ENCODE assay signal across 9 mouse cellular contexts in the genomic region with DNA sequence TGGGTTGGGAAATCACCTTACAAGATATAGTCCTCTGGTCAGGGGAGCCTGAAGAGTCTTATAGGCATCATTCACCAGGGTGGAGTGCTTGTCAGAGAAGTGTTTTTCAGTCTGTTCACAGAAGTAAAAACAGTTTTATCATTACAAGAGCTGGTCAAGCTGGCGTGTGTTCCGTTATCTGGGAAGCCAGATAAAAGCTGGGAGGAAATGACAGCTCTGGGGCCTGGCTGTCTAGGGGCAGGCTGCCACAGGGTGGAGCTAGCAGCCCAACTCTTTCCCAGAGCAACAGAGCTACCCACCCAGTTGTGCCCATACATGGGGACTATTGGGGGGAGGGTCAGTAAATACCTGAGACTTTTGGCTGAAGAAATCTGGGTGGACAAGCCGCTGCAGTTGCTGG. TPM values are rescaled to one million over a fixed set of nuclear protein-coding genes. Genes with fewer than 3 reads are reported as not detected.
DNase-seq lines count a peak whose midpoint lies in the region; ATAC-seq and TF ChIP-seq lines count a peak whose summit lies in the region.
"Had no signal": no experiment of that assay in that cellular context is flagged by ENCODE, and none has a peak within 500 bp of the region (broad histone marks: within the 10 kb centered on the region; RNA-seq: fewer than 3 reads in every experiment).

No protein-coding gene starts in this region.

- intact Hi-C loops in left cerebral cortex, postnatal 10 days (cut with DNase I): loop anchor here (5.0 kb wide), 1 partner anchor 421 kb away; no protein-coding TSS in a partner anchor

- H3K4me3 ChIP-seq in G1E (ENCODE audit: low read depth, low read length): peak overlapping the region; percentile 51; the same call in 1 of the 2 replicates
- H3K4me3 ChIP-seq in heart, embryonic 10.5 days: peak overlapping the region; percentile 23; the same call in 1 of the 2 replicates
- no peak overlapping the region for H3K4me3 ChIP-seq in thymus, adult 2 months (ENCODE audit: control insufficient read depth, insufficient read depth, low read length)
- H3K4me3 ChIP-seq: limb, embryonic 15.5 days had no signal

- peaks cover 45% of the 10 kb centered on the region for H3K36me3 ChIP-seq in G1E (replicated peaks)
- H3K36me3 ChIP-seq in heart, embryonic 10.5 days: peaks cover 12% of the 10 kb centered on the region; the same call in 1 of the 2 replicates
- no peaks in the 10 kb centered on the region for H3K36me3 ChIP-seq in thymus, adult 2 months (ENCODE audit: control insufficient read depth, insufficient read depth, low read length)

- DNase-seq in frontal cortex, postnatal 14 days (ENCODE audit: low spot score in 2 of 2): peak; percentile 15 to 37
- peak; percentile 75 for DNase-seq in G1E (ENCODE audit: low spot score)
- DNase-seq in c-Kit-positive CD71-positive TER-119-positive erythroid progenitor cells, embryonic 14.5 days (ENCODE audit: low spot score): peak; percentile 92
- DNase-seq in heart, embryonic 10.5 days (ENCODE audit: low spot score): peak; percentile 94
- peak; percentile 32 to 69 for DNase-seq in left cerebral cortex, postnatal 10 days (ENCODE audit: extremely low spot score in 1 of 2, low spot score in 2 of 2)
- peak; percentile 39 for DNase-seq in thymus, adult 2 months

- no peak for ATAC-seq in frontal cortex, adult (ENCODE audit: low TSS enrichment)
- peak; percentile 65 for ATAC-seq in G1E (ENCODE audit: extremely low read depth, insufficient number of reproducible peaks, low FRiP score, poor library complexity, severe bottlenecking)
- peak; percentile 54 for ATAC-seq in megakaryocyte progenitor cell, adult 5-6 weeks (replicated peaks; ENCODE audit: poor library complexity)

- H3K4me1 ChIP-seq in G1E (ENCODE audit: insufficient read depth, low read depth, low read length): peaks cover 34% of the 10 kb centered on the region
- H3K4me1 ChIP-seq in heart, embryonic 10.5 days: peaks cover 22% of the 10 kb centered on the region
- 0 out of 2 replicates have a peak, but pooled peaks cover 2% of the 10 kb centered on the region for H3K4me1 ChIP-seq in thymus, adult 2 months (replicated peaks; ENCODE audit: control insufficient read depth, insufficient read depth, low read length)

- peak; percentile 21; the same call in 1 of the 2 replicates for TF ChIP-seq CTCF in G1E (IDR thresholded peaks at IDR 0.05; ENCODE audit: low read depth, low read length)
- no peak for TF ChIP-seq CTCF in thymus, adult 2 months (IDR thresholded peaks at IDR 0.05; ENCODE audit: borderline replicate concordance, control insufficient read depth, extremely low read depth, insufficient read depth, low read length, poor library complexity)

- H3K27me3 ChIP-seq in G1E (ENCODE audit: insufficient read depth, low read length): no peaks in the 10 kb centered on the region
- peaks cover 3% of the 10 kb centered on the region; the same call in 1 of the 2 replicates for H3K27me3 ChIP-seq in heart, embryonic 10.5 days (ENCODE audit: insufficient read depth, poor library complexity, severe bottlenecking)
- no peaks in the 10 kb centered on the region for H3K27me3 ChIP-seq in thymus, adult 2 months (ENCODE audit: control insufficient read depth, insufficient read depth, low read length)
- H3K27me3 ChIP-seq: limb, embryonic 15.5 days had no signal

- no peak for TF ChIP-seq POLR2A in thymus, adult 2 months (IDR thresholded peaks at IDR 0.05; ENCODE audit: control insufficient read depth, extremely low read depth, insufficient read depth, low read length, poor library complexity)

- H3K9me3 ChIP-seq in G1E (replicated peaks): no peaks in the 10 kb centered on the region
- H3K9me3 ChIP-seq in heart, embryonic 10.5 days: no peaks in the 10 kb centered on the region
- H3K9me3 ChIP-seq: limb, embryonic 15.5 days had no signal

- peak overlapping the region; percentile 57 for H3K27ac ChIP-seq in heart, embryonic 10.5 days
- no peak overlapping the region for H3K27ac ChIP-seq in thymus, adult 2 months (ENCODE audit: control insufficient read depth, insufficient read depth, low read length)
- H3K27ac ChIP-seq: limb, embryonic 15.5 days had no signal

- 2% methylated on average over 3 of the region's 3 CpGs for WGBS in heart, embryonic 10.5 days
- WGBS in thymus, adult 2 months: 34% methylated on average over 3 of the region's 3 CpGs

RNA-seq across cellular contexts. Expression of gene Hscb, which starts 3.6 kb away (rescaled TPM):
- total RNA-seq in G1E (2014; fragmentation: Nextera tagmentation) (62.1 and 65.3 TPM in 2 replicates), G1E (2017) (86.8 and 94.2 TPM in 2 replicates)
- 51.5 and 56.7 TPM in 2 replicates for polyA plus RNA-seq in G1E (2012)
- polyA plus RNA-seq in heart, embryonic 10.5 days (2016; fragmentation: Nextera tagmentation; extraction: Ambion mirVana): 22.2 and 27.4 TPM in 2 replicates
- 10 to 100 TPM in 1 of 2 experiments, 1 to 10 TPM in 1; 9.3 to 10.3 TPM for total RNA-seq in left cerebral cortex, postnatal 10 days (2021)
- 53.7 and 69.4 TPM in 2 replicates for total RNA-seq in megakaryocyte progenitor cell, adult 5-6 weeks (2015)
- 61.3 and 76.2 TPM in 2 replicates for total RNA-seq in megakaryocyte progenitor cell, adult 5-6 weeks (2017)
- polyA plus RNA-seq in thymus, adult 2 months (2012; rRNA removed): 20.6 and 23.1 TPM in 2 replicates

RNA-seq across cellular contexts. Expression of gene Chek2, which starts 3.8 kb away (rescaled TPM):
- total RNA-seq in G1E (2014; fragmentation: Nextera tagmentation) (53.4 and 70.4 TPM in 2 replicates), G1E (2017) (100 and 102 TPM in 2 replicates)
- polyA plus RNA-seq in G1E (2012): 1.9 and 2.5 TPM in 2 replicates
- polyA plus RNA-seq in heart, embryonic 10.5 days (2016; fragmentation: Nextera tagmentation; extraction: Ambion mirVana): 28.1 and 28.8 TPM in 2 replicates
- total RNA-seq in left cerebral cortex, postnatal 10 days (2021): 1 to 10 TPM; 1.2 to 2.0 TPM
- 29.8 and 30.4 TPM in 2 replicates for total RNA-seq in megakaryocyte progenitor cell, adult 5-6 weeks (2015)
- 27.4 and 32.9 TPM in 2 replicates for total RNA-seq in megakaryocyte progenitor cell, adult 5-6 weeks (2017)
- polyA plus RNA-seq in thymus, adult 2 months (2012; rRNA removed): 16.1 and 16.3 TPM in 2 replicates

RNA-seq across cellular contexts. Expression of gene Ulk1, which starts 26.1 kb away (rescaled TPM):
- total RNA-seq in G1E (2014; fragmentation: Nextera tagmentation) (70.7 and 75.9 TPM in 2 replicates), G1E (2017) (12.9 and 19.0 TPM in 2 replicates)
- 233 and 256 TPM in 2 replicates for polyA plus RNA-seq in G1E (2012)
- 12.8 and 17.0 TPM in 2 replicates for polyA plus RNA-seq in heart, embryonic 10.5 days (2016; fragmentation: Nextera tagmentation; extraction: Ambion mirVana)
- 10 to 100 TPM; 68.3 to 73.5 TPM for total RNA-seq in left cerebral cortex, postnatal 10 days (2021)
- total RNA-seq in megakaryocyte progenitor cell, adult 5-6 weeks (2015): 13.7 and 16.4 TPM in 2 replicates
- total RNA-seq in megakaryocyte progenitor cell, adult 5-6 weeks (2017): 4.1 and 5.9 TPM in 2 replicates
- 130 and 136 TPM in 2 replicates for polyA plus RNA-seq in thymus, adult 2 months (2012; rRNA removed)

RNA-seq across cellular contexts. Expression of gene Ttc28, which starts 43.6 kb away (rescaled TPM):
- 2.0 and 2.7 TPM in 2 replicates for total RNA-seq in G1E (2014; fragmentation: Nextera tagmentation)
- total RNA-seq in G1E (2017): 0.55 and 0.64 TPM in 2 replicates
- polyA plus RNA-seq in G1E (2012): 0.28 and 0.46 TPM in 2 replicates
- polyA plus RNA-seq in heart, embryonic 10.5 days (2016; fragmentation: Nextera tagmentation; extraction: Ambion mirVana): 7.3 and 10.9 TPM in 2 replicates
- 10 to 100 TPM; 22.3 to 30.9 TPM for total RNA-seq in left cerebral cortex, postnatal 10 days (2021)
- 1.2 and 2.0 TPM in 2 replicates for total RNA-seq in megakaryocyte progenitor cell, adult 5-6 weeks (2015)
- total RNA-seq in megakaryocyte progenitor cell, adult 5-6 weeks (2017): 0.50 and 1.9 TPM in 2 replicates
- 4.8 and 5.8 TPM in 2 replicates for polyA plus RNA-seq in thymus, adult 2 months (2012; rRNA removed)

RNA-seq across cellular contexts. Expression of gene Pus1, which starts 55.5 kb away (rescaled TPM):
- 17.8 and 19.5 TPM in 2 replicates for total RNA-seq in G1E (2014; fragmentation: Nextera tagmentation)
- 72.6 and 72.9 TPM in 2 replicates for total RNA-seq in G1E (2017)
- polyA plus RNA-seq in G1E (2012): 143 and 177 TPM in 2 replicates
- polyA plus RNA-seq in heart, embryonic 10.5 days (2016; fragmentation: Nextera tagmentation; extraction: Ambion mirVana): 46.6 and 49.8 TPM in 2 replicates
- total RNA-seq in left cerebral cortex, postnatal 10 days (2021): 10 to 100 TPM; 19.4 TPM
- total RNA-seq in megakaryocyte progenitor cell, adult 5-6 weeks (2015): 20.1 and 22.3 TPM in 2 replicates
- 60.3 and 68.1 TPM in 2 replicates for total RNA-seq in megakaryocyte progenitor cell, adult 5-6 weeks (2017)
- 27.4 and 28.5 TPM in 2 replicates for polyA plus RNA-seq in thymus, adult 2 months (2012; rRNA removed)

Comparison
In these comparisons a context has a peak if more than half of its experiments do, and no peak if none do; other contexts are left out.
1. DNase-seq: peak in every context shown above with its lines; median percentile 94 in heart, embryonic 10.5 days; 92 in c-Kit-positive CD71-positive TER-119-positive erythroid progenitor cells, embryonic 14.5 days; 75 in G1E; 50 in left cerebral cortex, postnatal 10 days; 39 in thymus, adult 2 months; 26 in frontal cortex, postnatal 14 days.
2. RNA of gene Hscb, which starts 3.6 kb away (total RNA-seq): 62.1 to 94.2 TPM in G1E and 53.7 to 76.2 TPM in megakaryocyte progenitor cell, adult 5-6 weeks; 9.3 to 10.3 TPM in left cerebral cortex, postnatal 10 days; every median in the first group is over 4 times any median in the second.
3. RNA of gene Chek2, which starts 3.8 kb away (total RNA-seq): 53.4 to 102 TPM in G1E and 27.4 to 32.9 TPM in megakaryocyte progenitor cell, adult 5-6 weeks; 1.2 to 2.0 TPM in left cerebral cortex, postnatal 10 days; every median in the first group is over 4 times any median in the second.